Mouse (Mus musculus) urinary bladder, postnatal 25 days (tissue): ENCODE data around the gene Gm11168.
"Not testable (repeated sequence)": the region's sequence is repeated elsewhere in the genome, so short reads cannot be mapped to it uniquely, and the experiment has no call there.

ENCODE experiments used
- DNase-seq: peaks from one replicate; pipeline ENCODE4 v3.0.0; 2022; ENCODE audit warnings: low spot score

Gm11168 gene

DNA sequence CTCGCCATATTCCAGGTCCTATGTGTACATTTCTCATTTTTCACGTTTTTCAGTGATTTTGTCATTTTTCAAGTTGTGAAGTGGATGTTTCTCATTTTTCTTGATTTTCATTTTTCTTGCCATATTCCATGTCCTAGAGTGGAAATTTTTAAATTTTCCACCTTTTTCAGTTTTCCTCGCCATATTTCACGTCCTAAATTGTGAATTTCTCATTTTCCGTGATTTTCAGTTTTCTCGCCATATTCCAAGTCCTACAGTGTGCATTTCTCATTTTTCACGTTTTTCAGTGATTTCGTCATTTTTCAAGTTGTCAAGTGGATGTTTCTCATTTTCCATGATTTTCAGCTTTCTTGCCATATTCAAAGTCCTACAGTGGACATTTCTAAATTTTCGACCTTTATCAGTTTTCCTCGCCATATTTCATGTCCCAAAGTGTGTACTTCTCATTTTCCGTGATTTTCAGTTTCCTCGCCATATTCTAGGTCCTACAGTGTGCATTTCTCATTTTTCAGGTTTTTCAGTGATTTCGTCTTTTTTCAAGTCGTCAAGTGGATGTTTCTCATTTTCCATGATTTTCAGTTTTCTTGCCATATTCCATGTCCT, at the start of gene Gm11168:
Gm11168 (plus strand) TSS at position 553 of the 603 bp plus-strand sequence.
- not testable (repeated sequence) for DNase-seq

DNA sequence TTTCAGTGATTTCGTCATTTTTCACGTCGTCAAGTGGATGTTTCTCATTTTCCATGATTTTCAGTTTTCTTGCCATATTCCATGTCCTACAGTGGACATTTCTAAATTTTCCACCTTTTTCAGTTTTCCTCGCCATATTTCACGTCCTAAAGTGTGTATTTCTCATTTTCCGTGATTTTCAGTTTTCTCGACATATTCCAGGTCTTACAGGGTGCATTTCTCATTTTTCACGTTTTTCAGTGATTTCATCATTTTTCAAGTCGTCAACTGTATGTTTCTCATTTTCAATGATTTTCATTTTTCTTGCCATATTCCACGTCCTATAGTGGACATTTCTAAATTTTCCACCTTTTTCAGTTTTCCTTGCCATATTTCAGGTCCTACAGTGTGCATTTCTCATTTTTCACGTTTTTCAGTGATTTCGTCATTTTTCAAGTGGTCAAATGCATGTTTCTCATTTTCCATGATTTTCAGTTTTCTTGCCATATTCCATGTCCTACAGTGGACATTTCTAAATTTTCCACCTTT, 2.6 kb upstream of the Gm11168 start, which contains the start of gene Gm10722:
Gm10722 (plus strand) TSS at position 478 of the 528 bp plus-strand sequence.
- not testable (repeated sequence) for DNase-seq

DNA sequence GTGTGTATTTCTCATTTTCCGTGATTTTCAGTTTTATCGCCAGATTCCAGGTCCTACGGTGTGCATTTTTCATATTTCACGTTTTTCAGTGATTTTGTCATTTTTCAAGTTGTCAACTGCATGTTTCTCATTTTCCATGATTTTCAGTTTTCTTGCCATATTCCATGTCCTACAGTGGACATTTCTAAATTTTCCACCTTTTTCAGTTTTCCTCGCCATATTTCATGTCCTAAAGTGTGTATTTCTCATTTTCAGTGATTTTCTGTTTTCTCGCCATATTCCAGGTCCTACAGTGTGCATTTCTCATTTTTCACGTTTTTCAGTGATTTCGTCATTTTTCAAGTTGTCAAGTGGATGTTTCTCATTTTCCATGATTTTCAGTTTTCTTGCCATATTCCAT, 2.1 kb upstream of the Gm11168 start:
- DNase-seq = not testable (repeated sequence)

DNA sequence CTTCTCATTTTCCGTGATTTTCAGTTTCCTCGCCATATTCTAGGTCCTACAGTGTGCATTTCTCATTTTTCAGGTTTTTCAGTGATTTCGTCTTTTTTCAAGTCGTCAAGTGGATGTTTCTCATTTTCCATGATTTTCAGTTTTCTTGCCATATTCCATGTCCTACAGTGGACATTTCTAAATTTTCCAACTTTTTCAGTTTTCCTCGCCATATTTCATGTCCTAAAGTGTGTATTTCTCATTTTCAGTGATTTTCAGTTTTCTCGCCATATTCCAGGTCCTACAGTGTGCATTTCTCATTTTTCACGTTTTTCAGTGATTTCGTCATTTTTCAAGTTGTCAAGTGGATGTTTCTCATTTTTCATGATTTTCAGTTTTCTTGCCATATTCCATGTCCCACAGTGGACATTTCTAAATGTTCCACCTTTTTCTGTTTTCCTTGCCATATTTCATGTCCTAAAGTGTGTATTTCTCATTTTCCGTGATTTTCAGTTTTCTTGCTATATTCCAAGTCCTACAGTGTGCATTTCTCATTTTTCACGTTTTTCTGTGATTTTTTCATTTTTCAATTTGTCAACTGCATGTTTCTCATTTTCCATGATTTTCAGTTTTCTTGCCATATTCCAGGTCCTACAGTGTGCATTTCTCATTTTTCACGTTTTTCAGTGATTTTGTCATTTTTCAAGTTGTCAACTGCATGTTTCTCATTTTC, 1.0 kb upstream of the Gm11168 start:
- DNase-seq = peak; percentile 100

DNA sequence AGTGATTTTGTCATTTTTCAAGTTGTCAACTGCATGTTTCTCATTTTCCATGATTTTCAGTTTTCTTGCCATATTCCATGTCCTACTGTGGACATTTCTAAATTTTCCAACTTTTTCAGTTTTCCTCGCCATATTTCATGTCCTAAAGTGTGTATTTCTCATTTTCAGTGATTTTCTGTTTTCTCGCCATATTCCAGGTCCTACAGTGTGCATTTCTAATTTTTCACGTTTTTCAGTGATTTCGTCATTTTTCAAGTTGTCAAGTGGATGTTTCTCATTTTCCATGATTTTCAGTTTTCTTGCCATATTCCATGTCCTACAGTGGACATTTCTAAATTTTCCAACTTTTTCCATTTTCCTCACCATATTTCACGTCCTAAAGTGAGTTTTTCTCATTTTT, 3.0 kb downstream of the Gm11168 start:
- not testable (repeated sequence) for DNase-seq

DNA sequence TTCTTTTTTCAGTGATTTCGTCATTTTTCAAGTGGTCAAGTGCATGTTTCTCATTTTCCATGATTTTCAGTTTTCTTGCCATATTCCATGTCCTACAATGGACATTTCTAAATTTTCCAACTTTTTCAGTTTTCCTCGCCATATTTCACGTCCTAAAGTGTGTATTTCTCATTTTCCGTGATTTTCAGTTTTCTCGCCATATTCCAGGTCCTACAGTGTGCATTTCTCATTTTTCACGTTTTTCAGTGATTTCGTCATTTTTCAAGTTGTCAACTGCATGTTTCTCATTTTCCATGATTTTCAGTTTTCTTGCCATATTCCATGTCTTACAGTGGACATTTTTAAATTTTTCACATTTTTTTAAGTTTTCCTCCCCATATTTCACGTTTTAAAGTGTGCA, 3.5 kb downstream of the Gm11168 start:
- peak; percentile 88 for DNase-seq

DNA sequence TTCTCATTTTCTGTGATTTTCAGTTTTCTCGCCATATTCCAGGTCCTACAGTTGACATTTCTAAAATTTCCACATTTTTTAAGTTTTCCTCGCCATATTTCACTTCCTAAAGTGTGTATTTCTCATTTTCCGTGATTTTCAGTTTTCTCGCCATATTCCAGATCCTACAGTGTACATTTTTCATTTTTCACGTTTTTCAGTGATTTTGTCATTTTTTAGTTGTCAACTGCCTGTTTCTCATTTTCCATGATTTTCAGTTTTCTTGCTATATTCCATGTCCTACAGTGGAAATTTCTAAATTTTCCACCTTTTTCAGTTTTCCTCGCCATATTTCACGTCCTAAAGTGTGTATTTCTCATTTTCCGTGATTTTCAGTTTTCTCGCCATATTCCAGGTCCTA, 4.1 kb downstream of the Gm11168 start:
- not testable (repeated sequence) for DNase-seq

DNA sequence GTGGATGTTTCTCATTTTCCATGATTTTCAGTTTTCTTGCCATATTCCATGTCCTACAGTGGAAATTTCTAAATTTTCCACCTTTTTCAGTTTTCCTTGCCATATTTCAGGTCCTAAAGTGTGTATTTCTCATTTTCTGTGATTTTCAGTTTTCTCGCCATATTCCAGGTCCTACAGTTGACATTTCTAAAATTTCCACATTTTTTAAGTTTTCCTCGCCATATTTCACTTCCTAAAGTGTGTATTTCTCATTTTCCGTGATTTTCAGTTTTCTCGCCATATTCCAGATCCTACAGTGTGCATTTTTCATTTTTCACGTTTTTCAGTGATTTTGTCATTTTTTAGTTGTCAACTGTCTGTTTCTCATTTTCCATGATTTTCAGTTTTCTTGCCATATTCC, 6.2 kb downstream of the Gm11168 start:
- DNase-seq = not testable (repeated sequence)

DNA sequence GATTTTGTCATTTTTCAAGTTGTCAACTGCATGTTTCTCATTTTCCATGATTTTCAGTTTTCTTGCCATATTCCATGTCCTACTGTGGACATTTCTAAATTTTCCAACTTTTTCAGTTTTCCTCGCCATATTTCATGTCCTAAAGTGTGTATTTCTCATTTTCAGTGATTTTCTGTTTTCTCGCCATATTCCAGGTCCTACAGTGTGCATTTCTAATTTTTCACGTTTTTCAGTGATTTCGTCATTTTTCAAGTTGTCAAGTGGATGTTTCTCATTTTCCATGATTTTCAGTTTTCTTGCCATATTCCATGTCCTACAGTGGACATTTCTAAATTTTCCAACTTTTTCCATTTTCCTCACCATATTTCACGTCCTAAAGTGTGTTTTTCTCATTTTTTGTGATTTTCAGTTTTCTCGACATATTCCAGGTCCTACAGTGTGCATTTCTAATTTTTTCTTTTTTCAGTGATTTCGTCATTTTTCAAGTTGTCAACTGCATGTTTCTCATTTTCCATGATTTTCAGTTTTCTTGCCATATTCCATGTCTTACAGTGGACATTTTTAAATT, 9.0 kb downstream of the Gm11168 start:
- DNase-seq = not testable (repeated sequence)

DNA sequence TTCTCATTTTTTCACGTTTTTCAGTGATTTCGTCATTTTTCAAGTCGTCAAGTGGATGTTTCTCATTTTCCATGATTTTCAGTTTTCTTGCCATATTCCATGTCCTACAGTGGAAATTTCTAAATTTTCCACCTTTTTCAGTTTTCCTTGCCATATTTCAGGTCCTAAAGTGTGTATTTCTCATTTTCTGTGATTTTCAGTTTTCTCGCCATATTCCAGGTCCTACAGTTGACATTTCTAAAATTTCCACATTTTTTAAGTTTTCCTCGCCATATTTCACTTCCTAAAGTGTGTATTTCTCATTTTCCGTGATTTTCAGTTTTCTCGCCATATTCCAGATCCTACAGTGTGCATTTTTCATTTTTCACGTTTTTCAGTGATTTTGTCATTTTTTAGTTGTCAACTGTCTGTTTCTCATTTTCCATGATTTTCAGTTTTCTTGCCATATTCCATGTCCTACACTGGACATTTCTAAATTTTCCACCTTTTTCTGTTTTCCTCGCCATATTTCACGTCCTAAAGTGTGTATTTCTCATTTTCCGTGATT, 9.7 kb downstream of the Gm11168 start, which contains the start of gene Gm10721:
Gm10721 (plus strand) TSS at position 408 of the 547 bp plus-strand sequence.
- DNase-seq = not testable (repeated sequence)

DNA sequence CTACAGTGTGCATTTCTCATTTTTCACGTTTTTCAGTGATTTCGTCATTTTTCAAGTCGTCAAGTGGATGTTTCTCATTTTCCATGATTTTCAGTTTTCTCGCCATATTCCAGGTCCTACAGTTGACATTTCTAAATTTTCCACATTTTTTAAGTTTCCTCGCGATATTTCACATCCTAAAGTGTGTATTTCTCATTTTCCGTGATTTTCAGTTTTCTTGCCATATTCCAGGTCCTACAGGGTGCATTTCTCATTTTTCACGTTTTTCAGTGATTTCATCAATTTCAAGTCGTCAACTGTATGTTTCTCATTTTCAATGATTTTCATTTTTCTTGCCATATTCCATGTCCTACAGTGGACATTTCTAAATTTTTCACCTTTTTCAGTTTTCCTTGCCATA, 12.2 kb downstream of the Gm11168 start, which contains the start of gene Gm10720:
Gm10720 (plus strand) TSS at position 301 of the 400 bp plus-strand sequence.
- not testable (repeated sequence) for DNase-seq

DNA sequence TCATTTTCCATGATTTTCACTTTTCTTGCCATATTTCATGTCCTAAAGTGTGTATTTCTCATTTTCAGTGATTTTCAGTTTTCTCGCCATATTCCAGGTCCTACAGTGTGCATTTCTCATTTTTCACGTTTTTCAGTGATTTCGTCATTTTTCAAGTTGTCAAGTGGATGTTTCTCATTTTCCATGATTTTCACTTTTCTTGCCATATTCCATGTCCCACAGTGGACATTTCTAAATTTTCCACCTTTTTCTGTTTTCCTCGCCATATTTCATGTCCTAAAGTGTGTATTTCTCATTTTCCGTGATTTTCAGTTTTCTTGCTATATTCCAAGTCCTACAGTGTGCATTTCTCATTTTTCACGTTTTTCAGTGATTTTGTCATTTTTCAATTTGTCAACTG, 12.8 kb downstream of the Gm11168 start:
- DNase-seq = not testable (repeated sequence)

DNA sequence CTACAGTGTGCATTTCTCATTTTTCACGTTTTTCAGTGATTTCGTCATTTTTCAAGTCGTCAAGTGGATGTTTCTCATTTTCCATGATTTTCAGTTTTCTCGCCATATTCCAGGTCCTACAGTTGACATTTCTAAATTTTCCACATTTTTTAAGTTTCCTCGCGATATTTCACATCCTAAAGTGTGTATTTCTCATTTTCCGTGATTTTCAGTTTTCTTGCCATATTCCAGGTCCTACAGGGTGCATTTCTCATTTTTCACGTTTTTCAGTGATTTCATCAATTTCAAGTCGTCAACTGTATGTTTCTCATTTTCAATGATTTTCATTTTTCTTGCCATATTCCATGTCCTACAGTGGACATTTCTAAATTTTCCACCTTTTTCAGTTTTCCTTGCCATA, 14.0 kb downstream of the Gm11168 start, which contains the start of gene Gm10719:
Gm10719 (plus strand) TSS at position 301 of the 400 bp plus-strand sequence.
- DNase-seq = not testable (repeated sequence)

DNA sequence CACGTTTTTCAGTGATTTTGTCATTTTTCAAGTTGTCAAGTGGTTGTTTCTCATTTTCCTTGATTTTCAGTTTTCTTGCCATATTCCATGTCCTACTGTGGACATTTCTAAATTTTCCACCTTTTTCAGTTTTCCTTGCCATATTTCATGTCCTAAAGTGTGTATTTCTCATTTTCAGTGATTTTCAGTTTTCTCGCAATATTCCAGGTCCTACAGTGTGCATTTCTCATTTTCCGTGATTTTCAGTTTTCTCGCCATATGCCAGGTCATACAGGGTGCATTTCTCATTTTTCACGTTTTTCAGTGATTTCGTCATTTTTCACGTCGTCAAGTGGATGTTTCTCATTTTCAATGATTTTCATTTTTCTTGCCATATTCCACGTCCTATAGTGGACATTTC, 15.8 kb downstream of the Gm11168 start:
- DNase-seq = not testable (repeated sequence)

DNA sequence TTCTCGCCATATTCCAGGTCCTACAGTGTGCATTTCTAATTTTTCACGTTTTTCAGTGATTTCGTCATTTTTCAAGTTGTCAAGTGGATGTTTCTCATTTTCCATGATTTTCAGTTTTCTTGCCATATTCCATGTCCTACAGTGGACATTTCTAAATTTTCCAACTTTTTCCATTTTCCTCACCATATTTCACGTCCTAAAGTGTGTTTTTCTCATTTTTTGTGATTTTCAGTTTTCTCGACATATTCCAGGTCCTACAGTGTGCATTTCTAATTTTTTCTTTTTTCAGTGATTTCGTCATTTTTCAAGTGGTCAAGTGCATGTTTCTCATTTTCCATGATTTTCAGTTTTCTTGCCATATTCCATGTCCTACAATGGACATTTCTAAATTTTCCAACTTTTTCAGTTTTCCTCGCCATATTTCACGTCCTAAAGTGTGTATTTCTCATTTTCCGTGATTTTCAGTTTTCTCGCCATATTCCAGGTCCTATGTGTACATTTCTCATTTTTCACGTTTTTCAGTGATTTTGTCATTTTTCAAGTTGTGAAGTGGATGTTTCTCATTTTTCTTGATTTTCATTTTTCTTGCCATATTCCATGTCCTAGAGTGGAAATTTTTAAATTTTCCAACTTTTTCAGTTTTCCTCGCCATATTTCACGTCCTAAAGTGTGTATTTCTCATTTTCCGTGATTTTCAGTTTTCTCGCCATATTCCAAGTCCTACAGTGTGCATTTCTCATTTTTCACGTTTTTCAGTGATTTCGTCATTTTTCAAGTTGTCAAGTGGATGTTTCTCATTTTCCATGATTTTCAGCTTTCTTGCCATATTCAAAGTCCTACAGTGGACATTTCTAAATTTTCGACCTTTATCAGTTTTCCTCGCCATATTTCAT, 16.9 kb downstream of the Gm11168 start:
- DNase-seq = peak; percentile 72

DNA sequence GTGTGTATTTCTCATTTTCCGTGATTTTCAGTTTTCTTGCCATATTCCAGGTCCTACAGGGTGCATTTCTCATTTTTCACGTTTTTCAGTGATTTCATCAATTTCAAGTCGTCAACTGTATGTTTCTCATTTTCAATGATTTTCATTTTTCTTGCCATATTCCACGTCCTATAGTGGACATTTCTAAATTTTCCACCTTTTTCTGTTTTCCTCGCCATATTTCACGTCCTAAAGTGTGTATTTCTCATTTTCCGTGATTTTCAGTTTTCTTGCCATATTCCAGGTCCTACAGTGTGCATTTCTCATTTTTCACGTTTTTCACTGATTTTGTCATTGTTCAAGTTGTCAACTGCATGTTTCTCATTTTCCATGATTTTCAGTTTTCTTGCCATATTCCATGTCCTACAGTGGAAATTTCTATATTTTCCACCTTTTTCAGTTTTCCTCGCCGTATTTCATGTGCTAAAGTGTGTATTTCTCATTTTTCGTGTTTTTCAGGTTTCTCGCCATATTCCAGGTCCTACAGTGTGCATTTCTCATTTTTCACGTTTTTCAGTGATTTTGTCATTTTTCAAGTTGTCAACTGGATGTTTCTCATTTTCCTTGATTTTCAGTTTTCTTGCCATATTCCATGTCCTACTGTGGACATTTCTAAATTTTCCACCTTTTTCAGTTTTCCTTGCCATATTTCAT, 19.3 kb downstream of the Gm11168 start:
- peak; percentile 71 for DNase-seq

DNA sequence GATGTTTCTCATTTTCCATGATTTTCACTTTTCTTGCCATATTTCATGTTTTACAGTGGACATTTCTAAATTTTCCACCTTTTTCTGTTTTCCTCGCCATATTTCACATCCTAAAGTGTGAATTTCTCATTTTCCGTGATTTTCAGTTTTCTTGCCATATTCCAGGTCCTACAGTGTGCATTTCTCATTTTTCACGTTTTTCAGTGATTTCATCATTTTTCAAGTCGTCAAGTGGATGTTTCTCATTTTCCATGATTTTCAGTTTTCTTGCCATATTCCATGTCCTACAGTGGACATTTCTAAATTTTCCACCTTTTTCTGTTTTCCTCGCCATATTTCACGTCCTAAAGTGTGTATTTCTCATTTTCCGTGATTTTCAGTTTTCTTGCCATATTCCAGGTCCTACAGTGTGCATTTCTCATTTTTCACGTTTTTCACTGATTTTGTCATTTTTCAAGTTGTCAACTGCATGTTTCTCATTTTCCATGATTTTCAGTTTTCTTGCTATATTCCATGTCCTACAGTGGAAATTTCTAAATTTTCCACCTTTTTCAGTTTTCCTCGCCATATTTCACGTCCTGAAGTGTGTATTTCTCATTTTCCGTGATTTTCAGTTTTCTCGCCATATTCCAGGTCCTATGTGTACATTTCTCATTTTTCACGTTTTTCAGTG, 20.3 kb downstream of the Gm11168 start, which contains the start of gene Gm10718:
Gm10718 (plus strand) TSS at position 236 of the 673 bp plus-strand sequence.
- not testable (repeated sequence) for DNase-seq

DNA sequence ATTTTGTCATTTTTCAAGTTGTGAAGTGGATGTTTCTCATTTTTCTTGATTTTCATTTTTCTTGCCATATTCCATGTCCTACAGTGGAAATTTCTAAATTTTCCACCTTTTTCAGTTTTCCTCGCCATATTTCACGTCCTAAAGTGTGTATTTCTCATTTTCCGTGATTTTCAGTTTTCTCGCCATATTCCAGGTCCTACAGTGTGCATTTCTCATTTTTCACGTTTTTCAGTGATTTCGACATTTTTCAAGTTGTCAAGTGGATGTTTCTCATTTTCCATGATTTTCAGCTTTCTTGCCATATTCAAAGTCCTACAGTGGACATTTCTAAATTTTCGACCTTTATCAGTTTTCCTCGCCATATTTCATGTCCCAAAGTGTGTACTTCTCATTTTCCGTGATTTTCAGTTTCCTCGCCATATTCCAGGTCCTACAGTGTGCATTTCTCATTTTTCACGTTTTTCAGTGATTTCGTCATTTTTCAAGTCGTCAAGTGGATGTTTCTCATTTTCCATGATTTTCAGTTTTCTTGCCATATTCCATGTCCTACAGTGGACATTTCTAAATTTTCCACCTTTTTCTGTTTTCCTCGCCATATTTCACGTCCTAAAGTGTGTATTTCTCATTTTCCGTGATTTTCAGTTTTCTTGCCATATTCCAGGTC, 21.0 kb downstream of the Gm11168 start:
- DNase-seq = peak; percentile 51

DNA sequence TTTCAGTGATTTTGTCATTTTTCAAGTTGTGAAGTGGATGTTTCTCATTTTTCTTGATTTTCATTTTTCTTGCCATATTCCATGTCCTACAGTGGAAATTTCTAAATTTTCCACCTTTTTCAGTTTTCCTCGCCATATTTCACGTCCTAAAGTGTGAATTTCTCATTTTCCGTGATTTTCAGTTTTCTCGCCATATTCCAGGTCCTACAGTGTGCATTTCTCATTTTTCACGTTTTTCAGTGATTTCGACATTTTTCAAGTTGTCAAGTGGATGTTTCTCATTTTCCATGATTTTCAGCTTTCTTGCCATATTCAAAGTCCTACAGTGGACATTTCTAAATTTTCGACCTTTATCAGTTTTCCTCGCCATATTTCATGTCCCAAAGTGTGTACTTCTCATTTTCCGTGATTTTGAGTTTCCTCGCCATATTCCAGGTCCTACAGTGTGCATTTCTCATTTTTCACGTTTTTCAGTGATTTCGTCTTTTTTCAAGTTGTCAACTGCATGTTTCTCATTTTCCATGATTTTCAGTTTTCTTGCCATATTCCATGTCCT, 21.8 kb downstream of the Gm11168 start, which contains the start of gene Gm10717:
Gm10717 (plus strand) TSS at position 506 of the 556 bp plus-strand sequence.
- peak; percentile 43 for DNase-seq
